Mouse (Mus musculus) monocyte, adult 2 months (primary cell): ENCODE results near the gene Apoc2.
"Not testable (repeated sequence)": the region's sequence is repeated elsewhere in the genome, so short reads cannot be mapped to it uniquely, and the experiment has no call there.

Experiments used
- DNase-seq, 2 experiments: peaks; one replicate each; pipeline ENCODE4 v3.0.0; 2022; ENCODE audit warnings: low spot score in 2 of 2, low read depth in 1 of 2

Gene Apoc2

DNA sequence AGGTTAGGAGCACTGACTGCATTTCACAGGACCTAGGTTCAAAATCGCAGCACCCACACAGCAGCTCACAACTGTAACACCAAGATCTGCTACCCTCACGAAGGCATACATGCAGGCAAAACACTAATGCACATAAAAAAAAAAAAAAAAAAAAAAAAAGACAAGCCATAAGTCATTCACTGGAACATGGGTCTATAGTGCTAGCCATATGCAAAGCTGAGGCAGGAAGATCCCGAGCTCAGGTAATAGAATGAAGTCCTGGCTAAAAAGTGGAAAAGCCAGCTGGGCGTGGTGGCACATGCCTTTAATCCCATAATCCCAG, 22.0 kb upstream of the Apoc2 start:
- DNase-seq: no peak

DNA sequence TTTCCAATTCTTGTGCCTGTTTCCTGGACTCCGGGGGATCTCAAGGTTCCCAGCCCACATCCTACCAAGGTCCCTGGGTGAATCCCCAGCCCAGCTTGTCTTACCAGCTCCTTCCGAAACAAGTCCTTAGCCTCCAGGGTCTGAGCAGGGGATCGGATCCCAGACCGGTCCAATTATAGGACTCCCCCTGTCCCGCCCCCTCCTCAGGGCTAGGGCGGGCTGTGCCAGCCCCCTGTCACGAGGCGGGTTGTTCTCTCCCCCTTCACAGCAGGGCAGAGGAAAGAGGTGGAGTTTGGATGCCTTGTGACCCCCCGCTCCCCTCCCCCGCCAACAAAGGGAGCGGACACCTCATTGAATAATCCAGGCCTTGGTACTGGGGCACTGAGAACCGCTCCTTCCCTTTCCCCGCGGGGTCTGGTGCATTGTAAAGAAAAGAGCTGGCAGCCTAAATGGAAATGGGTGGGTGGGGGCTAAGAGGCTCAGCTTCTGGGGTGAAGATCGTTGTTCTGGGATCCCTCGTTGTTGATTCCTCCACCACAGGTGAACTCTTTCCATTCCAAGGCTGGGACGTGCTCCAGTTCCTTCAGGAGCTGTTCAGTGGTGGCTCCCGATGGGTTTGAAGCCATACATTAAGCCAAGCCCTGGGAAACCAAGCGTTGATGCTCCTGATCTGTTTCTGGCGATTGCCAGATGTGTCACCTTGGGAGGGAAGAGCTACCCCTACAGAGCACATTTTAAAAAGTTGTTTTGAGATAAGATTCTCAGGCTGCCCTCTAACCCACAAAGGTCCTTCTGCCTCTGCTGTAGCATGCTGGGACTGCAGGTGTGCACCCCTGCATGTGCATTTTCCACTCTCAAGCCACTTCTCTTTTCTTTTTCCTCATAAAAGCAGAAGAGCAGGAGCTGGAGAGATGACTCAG, 21.4 kb upstream of the Apoc2 start, which contains the start of gene Apoe:
TSS of gene Apoe (minus strand) at position 282 of the 920 bp plus-strand sequence.
- DNase-seq: no peak

- DNase-seq: no peak
Observed at GRCm38 (mm10) chr7:19697949-19698906, 20.5 kb upstream of the Apoc2 start.

- no peak for DNase-seq
Observed at GRCm38 (mm10) chr7:19696336-19696873, 18.7 kb upstream of the Apoc2 start.

DNA sequence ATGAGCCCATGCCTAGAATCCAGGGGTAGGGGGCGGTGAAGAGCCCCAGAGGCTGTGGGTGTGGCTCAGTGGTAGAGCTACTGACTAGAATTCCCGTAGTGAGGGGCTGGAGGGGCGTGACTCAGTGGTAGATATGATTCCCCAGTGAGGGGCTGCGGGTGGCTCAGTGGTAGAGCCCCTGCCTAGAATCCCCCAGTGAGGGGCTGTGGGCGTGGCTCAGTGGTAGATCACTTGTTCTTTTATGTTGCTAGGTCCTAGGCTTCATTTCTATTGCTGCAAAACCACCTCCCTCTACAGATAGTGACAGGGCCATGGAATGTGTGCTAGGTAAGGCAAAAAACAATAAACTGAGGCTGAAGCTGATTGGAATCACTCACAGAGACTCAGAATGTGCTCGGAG, 18.1 kb upstream of the Apoc2 start:
- DNase-seq: no peak

- no peak for DNase-seq
Observed at GRCm38 (mm10) chr7:19695213-19695594, 17.5 kb upstream of the Apoc2 start.

DNA sequence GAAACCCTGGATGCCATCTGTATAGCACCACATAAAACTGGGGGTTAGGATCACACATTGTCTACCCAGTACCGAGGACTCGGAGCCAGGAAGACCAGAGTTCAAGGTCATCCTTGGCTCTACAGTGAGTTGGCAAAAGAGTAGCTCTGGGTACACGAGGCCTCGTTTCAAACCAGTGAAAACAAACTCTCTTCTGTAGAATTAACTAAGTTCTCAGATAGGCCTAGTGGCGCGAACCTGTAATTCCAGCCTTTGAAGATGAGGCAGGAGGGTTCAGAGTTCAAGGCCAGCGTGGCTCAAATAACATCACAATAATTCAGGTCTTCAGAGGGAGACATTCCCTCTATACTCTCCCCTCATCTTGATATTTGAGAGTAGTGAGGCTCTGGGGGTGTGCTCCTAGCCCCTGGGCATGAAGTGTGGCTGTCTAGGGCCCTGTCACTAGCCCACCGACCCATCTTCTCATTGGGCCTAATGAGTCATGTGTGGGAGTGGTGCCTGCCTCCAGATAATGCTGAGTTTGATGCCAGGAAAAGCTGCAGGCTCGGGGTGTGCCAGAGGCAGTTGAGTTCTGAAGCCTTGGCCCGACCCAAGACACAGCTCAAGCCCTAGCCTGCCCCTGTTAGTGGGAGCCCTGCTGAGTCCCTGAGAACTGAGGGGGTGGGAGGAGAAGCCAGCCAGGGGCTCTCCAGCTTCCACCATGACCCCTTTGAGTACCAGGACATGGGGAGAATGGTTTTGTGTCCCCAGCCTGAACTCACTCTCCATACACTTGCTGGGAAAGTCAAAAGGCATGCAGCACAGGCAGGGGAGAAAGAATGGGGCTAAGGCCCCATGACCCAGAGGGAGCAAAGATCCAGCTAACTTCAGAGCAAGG, 16.8 kb upstream of the Apoc2 start:
- no peak for DNase-seq

DNA sequence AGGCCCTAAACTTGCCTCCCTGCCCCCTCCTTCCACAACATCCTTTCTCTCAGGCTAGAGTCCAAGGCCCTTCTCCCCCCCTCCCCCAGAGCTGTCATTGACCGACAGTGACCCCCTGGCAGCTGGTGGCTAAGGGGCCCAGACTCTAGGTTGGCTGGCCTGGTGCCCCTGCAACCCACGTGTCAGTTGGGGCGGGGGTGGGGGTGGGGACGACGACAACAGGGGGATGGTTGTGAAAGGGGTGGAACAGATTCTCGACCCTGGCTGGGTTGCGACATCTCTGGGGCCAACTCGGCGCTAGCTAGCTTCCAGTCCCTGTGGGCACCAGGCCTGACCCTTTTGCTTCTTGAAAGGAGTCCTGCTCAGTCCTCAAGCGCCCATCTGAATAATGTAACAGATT, 15.7 kb upstream of the Apoc2 start:
- DNase-seq: no peak

DNA sequence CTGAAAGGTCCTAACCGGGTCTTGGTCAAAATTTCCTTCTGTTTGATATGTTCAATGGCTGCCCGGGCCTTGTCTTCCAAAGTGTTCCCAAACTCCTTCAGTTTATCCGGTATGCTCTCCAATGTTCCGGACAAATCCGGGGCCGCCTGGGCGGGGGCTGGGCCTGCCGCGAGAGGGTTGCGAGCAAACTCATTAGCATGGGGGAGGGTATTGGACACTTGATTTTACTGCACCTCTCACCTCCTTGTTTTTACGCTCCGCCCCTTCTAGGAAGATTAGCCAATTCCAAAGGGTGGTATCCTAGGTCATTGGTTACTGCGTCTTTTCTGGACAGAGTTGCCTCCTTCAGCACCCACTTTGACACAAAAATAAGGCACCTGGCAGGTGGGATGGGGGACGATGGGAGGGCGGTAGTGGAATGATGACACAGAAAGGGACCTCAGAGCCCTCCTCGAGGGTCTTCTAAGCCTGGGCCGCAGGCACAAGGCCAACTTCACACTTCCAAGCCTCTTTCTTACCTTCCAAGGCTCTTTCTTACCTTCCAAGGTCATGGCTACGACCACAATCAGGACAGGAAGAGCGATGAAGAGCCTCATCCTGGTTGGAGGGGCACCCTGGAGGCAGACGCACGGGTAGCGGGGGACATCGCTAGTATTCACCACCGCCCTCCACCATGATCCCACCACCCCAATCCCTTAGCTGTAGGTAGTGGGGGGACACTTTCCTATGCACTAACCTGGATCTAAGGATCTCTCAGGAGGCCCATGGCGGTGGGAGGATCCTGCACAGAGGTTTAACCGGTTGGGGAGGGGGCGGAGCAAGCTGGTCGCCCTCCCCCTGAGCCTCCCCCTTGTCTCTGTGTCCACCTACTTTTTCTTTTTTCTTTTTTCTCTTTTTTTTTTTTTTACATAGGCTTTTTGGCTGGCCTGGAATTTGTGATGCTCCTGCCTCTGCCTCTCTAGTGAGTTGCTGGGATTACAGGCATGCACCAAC, 14.4 kb upstream of the Apoc2 start, which contains the start of gene Apoc1:
TSS of gene Apoc1 (minus strand) at position 788 of the 993 bp plus-strand sequence.
- no peak for DNase-seq

- DNase-seq: no peak
Observed at GRCm38 (mm10) chr7:19691434-19691833, 13.7 kb upstream of the Apoc2 start.

- no peak for DNase-seq
Observed at GRCm38 (mm10) chr7:19690845-19691244, 13.1 kb upstream of the Apoc2 start.

- DNase-seq: no peak
Observed at GRCm38 (mm10) chr7:19688611-19689010, 10.9 kb upstream of the Apoc2 start.

GRCm38 (mm10) chr7:19688101-19688500, 10.4 kb upstream of the Apoc2 start:
- no peak for DNase-seq

- DNase-seq: not testable (repeated sequence)
Observed at GRCm38 (mm10) chr7:19686927-19687583, 9.3 kb upstream of the Apoc2 start.

DNA sequence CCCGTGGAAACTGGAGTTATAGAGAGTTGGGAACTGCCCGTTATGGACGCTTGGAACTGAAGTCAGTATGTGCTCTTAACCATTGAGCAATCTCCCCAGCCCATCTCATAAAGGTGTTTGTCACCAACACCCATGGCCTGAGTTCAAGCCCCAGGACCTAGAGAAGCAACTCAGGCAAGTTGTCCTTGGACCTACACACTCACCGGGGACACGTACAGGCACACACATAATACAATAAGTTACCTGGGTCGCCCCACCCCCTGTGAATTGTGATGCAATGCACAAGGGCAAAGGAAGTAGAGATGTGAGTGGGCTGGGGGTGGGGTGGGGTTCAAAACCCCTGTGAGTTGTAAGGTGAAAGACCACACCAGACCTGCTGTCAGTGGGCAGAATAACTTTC, 8.8 kb upstream of the Apoc2 start:
- no peak for DNase-seq

DNA sequence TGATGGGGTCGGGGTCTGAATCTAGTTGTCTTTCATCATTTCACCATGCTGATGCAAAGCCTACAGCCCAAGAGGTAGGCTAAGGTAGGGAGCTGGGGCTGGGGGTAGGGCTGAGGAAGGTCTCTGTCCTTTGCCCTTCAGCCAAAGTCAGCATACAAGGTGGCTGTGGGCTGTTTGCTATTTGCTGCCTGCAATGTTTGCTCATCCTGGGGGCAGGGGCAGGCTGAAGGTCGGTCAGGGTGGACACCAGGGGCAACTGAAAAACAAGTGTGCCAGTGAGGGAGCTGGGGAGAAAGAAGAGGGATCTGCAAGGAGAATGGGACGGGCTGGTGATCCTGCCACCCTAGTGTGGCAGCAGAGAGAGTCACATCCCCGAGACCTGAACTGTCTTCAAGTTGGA, 7.6 kb upstream of the Apoc2 start:
- DNase-seq: no peak

DNA sequence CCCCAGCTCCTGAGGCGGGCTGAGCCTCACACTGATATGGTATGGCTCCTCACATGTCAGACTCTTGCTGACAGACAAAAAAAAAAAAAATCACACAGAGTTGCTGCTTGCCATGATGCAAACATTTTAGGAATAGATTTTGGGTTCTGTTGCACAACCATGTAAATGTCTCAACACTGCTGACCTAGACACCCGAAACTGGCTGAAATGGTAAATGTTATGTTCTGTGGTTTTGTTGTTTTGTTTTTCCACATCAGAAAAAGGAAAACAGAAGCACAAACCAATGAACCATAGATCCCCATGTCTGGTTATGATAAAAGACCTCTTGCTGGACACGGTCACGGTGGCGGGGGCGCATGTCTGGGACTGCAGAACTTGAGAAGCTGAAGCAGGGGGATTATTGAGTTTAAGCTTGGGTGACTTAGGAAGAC, 6.0 kb upstream of the Apoc2 start:
- peak in 1 of 2 experiments; percentile 23 for DNase-seq

DNA sequence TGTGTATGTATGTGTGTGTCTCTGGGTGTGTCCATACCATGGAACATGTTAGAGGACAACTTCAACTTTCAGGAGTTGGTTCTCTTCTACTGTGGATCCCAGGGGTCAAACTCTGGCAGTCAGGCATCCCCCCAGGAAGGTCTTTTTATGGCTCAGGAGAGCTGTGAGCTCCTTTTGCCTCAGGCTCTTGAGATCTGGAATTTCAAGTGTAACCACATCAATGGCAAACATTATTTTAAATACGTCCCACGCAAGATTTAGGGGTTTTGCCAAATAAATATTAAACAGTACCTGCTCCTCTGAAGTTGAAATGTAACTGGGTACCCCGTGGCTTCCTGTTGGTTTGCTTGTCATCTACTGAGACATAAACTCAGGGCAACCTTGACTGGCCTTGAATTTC, 5.2 kb upstream of the Apoc2 start:
- no peak for DNase-seq

DNA sequence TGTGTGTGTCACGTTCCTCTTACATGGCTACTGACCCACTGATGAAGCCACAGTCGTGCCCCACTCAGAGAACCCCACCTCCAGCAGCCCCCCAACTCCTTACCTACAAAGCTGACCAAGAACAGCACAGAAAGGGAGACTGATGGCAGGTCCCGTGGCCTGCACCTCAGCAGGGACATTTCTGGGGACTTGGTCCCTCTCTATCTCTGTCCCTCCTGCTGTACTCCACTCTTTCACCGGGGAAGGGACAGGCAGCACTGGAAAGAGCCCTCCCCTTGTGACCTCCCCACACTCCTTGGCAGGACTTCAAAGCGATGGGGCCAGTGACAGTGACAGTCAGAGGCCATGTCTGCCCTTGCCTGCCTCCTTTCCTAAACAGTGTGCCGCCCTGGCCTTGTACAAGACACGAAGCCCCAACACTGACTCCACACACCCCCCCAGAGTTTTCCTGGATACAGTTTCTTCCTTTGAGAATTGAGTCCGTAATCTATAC, 3.5 kb upstream of the Apoc2 start, which contains the start of the genes Gm44805 and Apoc4:
TSS of gene Gm44805 (minus strand) at position 222 of the 493 bp plus-strand sequence.
TSS of gene Apoc4 (minus strand) at position 278 of the 493 bp plus-strand sequence.
- DNase-seq: no peak
